Mouse (Mus musculus) cerebellum, postnatal 36 days (tissue): ENCODE measurements at regions not wholly inside any gene's neighbourhood (a gene's known extent, or its start where the extent isn't known, plus 50 kb on each side); places are given as distances from the start of the nearest gene placed in this dataset.

Experiments used
- DNase-seq, 2 experiments: peaks; one replicate each; pipeline ENCODE4 v3.0.0; 2021 to 2022; ENCODE audit warnings: mixed read lengths in 2 of 2

GRCm38 (mm10) chr3:52197982-52198750, 70.0 kb upstream of the Foxo1 start:
- peak; percentile 42 to 52 for DNase-seq

- peak; percentile 23 to 27 for DNase-seq
Observed at GRCm38 (mm10) chr3:52198751-52199738, 69.1 kb upstream of the Foxo1 start.

- no peak for DNase-seq
Observed at GRCm38 (mm10) chr3:52200106-52200505, 68.0 kb upstream of the Foxo1 start.

- DNase-seq: no peak
Observed at GRCm38 (mm10) chr3:52210556-52211302, 57.4 kb upstream of the Foxo1 start.

GRCm38 (mm10) chr3:52211303-52211695, 56.8 kb upstream of the Foxo1 start:
- no peak for DNase-seq

GRCm38 (mm10) chr3:52214114-52214513, 54.0 kb upstream of the Foxo1 start:
- no peak for DNase-seq

- DNase-seq: no peak
Observed at GRCm38 (mm10) chr3:52215083-52215482, 53.1 kb upstream of the Foxo1 start.
